Mouse (Mus musculus) hematopoietic stem cell, adult 5-6 weeks (primary cell): ENCODE measurements at regions not wholly inside any gene's neighbourhood (a gene's known extent, or its start where the extent isn't known, plus 50 kb on each side); places are given as distances from the start of the nearest gene placed in this dataset.

Experiments used
- ATAC-seq, 2 experiments: fragments of 125-278 bp in 1 of 2; replicated peaks in 1 of 2; 2 replicates each; pipeline ENCODE4 v1.8.0; 2016 to 2017; ENCODE audit warnings: inconsistent platforms in 2 of 2, mild to moderate bottlenecking in 2 of 2, moderate number of reproducible peaks in 2 of 2, low read depth in 1 of 2, moderate TSS enrichment in 1 of 2; ENCODE audit not compliant: low FRiP score in 2 of 2, poor library complexity in 2 of 2, severe bottlenecking in 2 of 2, insufficient read depth in 1 of 2, low TSS enrichment in 1 of 2

DNA sequence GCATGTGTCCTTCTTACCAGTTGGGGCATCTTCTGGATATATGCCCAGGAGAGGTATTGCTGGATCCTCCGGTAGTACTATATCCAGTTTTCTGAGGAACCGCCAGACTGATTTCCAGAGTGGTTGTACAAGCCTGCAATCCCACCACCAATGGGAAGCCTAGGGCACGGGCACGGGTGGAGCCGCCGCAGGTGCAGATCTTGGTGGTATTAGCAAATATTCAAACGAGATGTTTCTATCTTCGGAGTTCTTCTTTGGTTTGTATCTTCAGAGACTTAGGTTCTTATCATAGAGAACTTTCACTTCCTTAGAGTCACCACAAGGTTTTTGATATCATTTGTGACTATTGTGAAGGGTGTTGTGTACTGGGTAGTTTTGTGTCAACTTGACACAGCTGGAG, 103.1 kb downstream of the Btbd35f12 start:
- ATAC-seq = peak; percentile 86 to 87
